Mouse (Mus musculus): ENCODE measurements around the gene Gm20820.
"Not testable (repeated sequence)": the region's sequence is repeated elsewhere in the genome, so short reads cannot be mapped to it uniquely, and the experiment has no call there.

The Gm20820 gene

GRCm38 (mm10) chrY:86061472-86061871 is at the start of gene Gm20820:
Gene Gm20820, plus strand, starts transcription at chrY:86061772.
- DNase-seq (ENCODE audit: low read depth, low spot score): not testable (repeated sequence)
